Mouse (Mus musculus) CD4-positive, CD25-positive, alpha-beta regulatory T cell, adult 4 months (primary cell): ENCODE measurements around the gene Zfyve16. TPM values are rescaled to one million over a fixed set of nuclear protein-coding genes. Genes with fewer than 3 reads are reported as not detected.

Experiments used
- ATAC-seq: one replicate; pipeline ENCODE4 v1.8.0; 2017
- polyA plus RNA-seq, 2 experiments: library from polyadenylated mRNA; unstranded; fragments of 100-300 nt; shearing (Covaris generic); gene quantifications; one replicate each; pipeline ENCODE4 v1.2.1; 2017

Gene Zfyve16
- polyA plus RNA-seq, 2 experiments from 2014 or later = 10.6 to 11.4 TPM

- ATAC-seq = no peak
These were observed 66.0 kb downstream of the Zfyve16 start for GRCm38 (mm10) chr13:92464698-92465097.

- no peak for ATAC-seq
These were observed 83.8 kb downstream of the Zfyve16 start for GRCm38 (mm10) chr13:92446872-92447271.

GRCm38 (mm10) chr13:92440286-92440685 lies 90.4 kb downstream of the Zfyve16 start:
- ATAC-seq = no peak

GRCm38 (mm10) chr13:92438656-92439055 lies 92.0 kb downstream of the Zfyve16 start:
- no peak for ATAC-seq

Other genes starting within 250 kb of the Zfyve16 start
- 1 to 10 TPM; 6.4 to 6.9 TPM for gene Gm20379, start 224.9 kb downstream of the Zfyve16 start, polyA plus RNA-seq
- 1 to 10 TPM; 3.5 to 4.1 TPM for gene Dhfr, start 176.1 kb downstream of the Zfyve16 start, polyA plus RNA-seq
- 10 to 100 TPM; 32.5 to 49.8 TPM for gene Msh3, start 175.9 kb downstream of the Zfyve16 start, polyA plus RNA-seq
- under 1 TPM; 0.22 to 0.63 TPM for gene Ankrd34b, start 105.0 kb downstream of the Zfyve16 start, polyA plus RNA-seq
- gene Fam151b, start 46.9 kb downstream of the Zfyve16 start, polyA plus RNA-seq = under 1 TPM in 1 of 2 experiments, not detected in 1; 0.44 TPM
- gene Spz1, start 45.3 kb upstream of the Zfyve16 start, polyA plus RNA-seq = not detected
- 10 to 100 TPM in 1 of 2 experiments, 1 to 10 TPM in 1; 9.2 to 11.7 TPM for gene Serinc5, start 80.2 kb upstream of the Zfyve16 start, polyA plus RNA-seq